Mouse (Mus musculus) layer of hippocampus, adult 2 months (tissue): Measurements from ENCODE around the gene Pmm1. TPM values are rescaled to one million over a fixed set of nuclear protein-coding genes. Genes with fewer than 3 reads are reported as not detected.
"Not testable (repeated sequence)": the region's sequence is repeated elsewhere in the genome, so short reads cannot be mapped to it uniquely, and the experiment has no call there.

Experiments used
- DNase-seq, 2 experiments: peaks; one replicate each; pipeline ENCODE4 v3.0.0; 2022; ENCODE audit warnings: low spot score in 2 of 2
- H3K27ac ChIP-seq: fragments of 200-600 bp; 2 replicates; pipeline ENCODE4 v1.8.1; 2022
- H3K4me3 ChIP-seq: fragments of 200-600 bp; 2 replicates; pipeline ENCODE4 v1.8.1; 2022; ENCODE audit warnings: mild to moderate bottlenecking
- CTCF ChIP-seq: fragments of 200-600 bp; conservative IDR thresholded peaks from 2 replicates; pipeline ENCODE4 v1.8.1; 2022; ENCODE audit warnings: antibody characterized with exemption, mild to moderate bottlenecking, moderate library complexity
- total RNA-seq, 2 experiments: library from RNA; stranded (reverse); gene quantifications; 2 replicates each; pipeline ENCODE4 v1.2.3; 2021

Pmm1 gene
- total RNA-seq, 2 experiments from 2014 or later, result 214 to 224 TPM

GRCm38 (mm10) chr15:81915663-81916062 lies 45.1 kb downstream of the Pmm1 start:
- no peak for DNase-seq
- no peak overlapping the region; the same call in 1 of the 2 replicates for H3K27ac ChIP-seq
- no peak for TF ChIP-seq CTCF
- no peak overlapping the region for H3K4me3 ChIP-seq

DNA sequence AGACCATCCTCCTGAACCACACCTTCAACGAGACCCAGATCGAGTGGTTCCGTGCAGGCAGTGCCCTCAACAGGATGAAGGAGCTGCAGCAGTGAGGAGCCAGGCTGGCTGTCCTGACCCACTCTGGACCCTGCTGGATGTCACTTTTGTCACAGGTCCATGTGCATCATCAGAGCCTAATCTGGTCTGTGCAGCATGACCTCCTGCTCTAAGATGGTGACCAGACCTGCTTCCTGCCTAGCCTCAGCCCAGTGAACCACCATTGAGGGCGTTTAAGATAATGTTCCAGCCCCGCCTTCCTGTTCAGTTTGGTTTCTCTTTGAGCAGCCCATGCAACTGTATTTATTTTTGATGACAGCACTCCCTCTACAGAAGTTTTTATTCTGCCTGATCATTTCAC lies 46.1 kb downstream of the Pmm1 start:
- DNase-seq, result no peak
- no peak for TF ChIP-seq CTCF
- Histone ChIP-seq H3K4me3 (no peak overlapping the region), H3K27ac (no peak overlapping the region)

DNA sequence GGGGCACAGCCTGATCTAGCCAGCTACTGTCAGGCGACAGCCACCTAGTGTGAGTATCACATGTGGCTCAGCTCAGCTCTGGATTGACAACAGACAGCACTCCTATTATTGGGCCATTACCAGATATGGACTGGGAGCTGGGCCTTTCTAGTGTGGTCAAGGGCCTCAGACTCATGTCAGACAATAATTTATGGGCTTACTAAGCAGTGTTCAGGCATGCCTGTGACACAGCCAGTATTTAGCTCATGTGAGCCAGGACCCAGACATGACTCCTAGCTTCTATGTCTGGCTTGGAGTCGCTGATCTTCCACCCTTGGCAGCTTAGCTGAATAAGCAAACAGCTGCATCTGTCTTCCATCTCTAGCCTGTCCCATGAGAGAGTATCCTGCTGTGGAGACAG lies 48.2 kb downstream of the Pmm1 start:
- no peak for TF ChIP-seq CTCF
- DNase-seq, result no peak
- H3K27ac ChIP-seq, result peak overlapping the region; percentile 18; the same call in 1 of the 2 replicates
- no peak overlapping the region for H3K4me3 ChIP-seq

DNA sequence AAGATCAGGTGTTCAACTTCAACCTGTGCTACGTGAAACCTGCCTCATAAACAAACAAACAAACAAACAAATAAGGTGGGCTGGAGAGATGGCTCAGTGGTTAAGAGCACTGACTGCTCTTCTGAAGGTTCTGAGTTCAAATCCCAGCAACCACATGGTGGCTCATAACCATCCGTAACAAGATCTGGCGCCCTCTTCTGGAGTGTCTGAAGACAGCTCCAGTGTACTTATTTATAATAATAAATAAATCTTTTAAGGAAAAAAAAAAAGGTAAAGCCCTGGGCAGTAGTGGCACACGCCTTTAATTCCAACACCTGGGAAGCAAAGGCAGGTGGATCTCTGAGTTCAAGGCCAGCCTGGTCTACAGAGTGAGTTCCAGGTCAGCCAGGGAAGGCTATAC lies 52.0 kb downstream of the Pmm1 start:
- H3K27ac ChIP-seq, H3K4me3 ChIP-seq, DNase-seq: not testable (repeated sequence)
- TF ChIP-seq CTCF, result peak; percentile 70

- Histone ChIP-seq H3K4me3 (no peak overlapping the region), H3K27ac (no peak overlapping the region)
- no peak for TF ChIP-seq CTCF
- no peak for DNase-seq
These were observed 52.8 kb downstream of the Pmm1 start for GRCm38 (mm10) chr15:81907953-81908352.

DNA sequence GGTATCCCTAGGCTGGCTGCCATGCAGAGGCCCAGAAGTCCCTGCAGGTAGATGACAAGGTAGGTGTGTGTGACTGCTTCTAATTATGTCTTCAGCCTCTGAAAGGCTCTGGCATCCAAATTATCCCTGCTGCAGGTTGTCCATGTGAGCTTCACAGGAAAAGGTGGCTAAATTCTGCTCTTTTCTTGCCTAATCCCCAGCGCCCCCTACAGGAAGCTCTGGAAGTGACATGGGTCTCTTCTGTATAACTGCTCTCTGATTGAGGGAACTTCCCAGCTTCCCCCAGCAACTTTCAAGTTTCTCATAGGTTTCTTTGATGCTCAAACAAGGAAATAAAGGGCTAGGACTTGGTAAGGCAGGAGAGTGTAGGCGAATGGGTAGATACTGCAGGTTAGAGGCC lies 55.8 kb downstream of the Pmm1 start:
- TF ChIP-seq CTCF, result peak; percentile 94
- no peak overlapping the region; the same call in 1 of the 2 replicates for H3K27ac ChIP-seq
- DNase-seq, result peak; percentile 41 to 87
- H3K4me3 ChIP-seq, result no peak overlapping the region

Other genes with a start within 250 kb of the Pmm1 start
- gene Zc3h7b, start 215.9 kb downstream of the Pmm1 start, total RNA-seq, result 100 to 1,000 TPM; 140 to 145 TPM
- gene Rangap1, start 215.4 kb downstream of the Pmm1 start, total RNA-seq, result 100 to 1,000 TPM; 149 to 162 TPM
- gene Tef, start 158.5 kb downstream of the Pmm1 start, total RNA-seq, result 100 to 1,000 TPM; 273 to 304 TPM
- 10 to 100 TPM; 28.6 to 38.4 TPM for gene Tob2, start 102.1 kb downstream of the Pmm1 start, total RNA-seq
- 10 to 100 TPM; 33.0 to 36.8 TPM for gene Phf5a, start 89.0 kb downstream of the Pmm1 start, total RNA-seq
- gene Aco2, start 88.6 kb downstream of the Pmm1 start, total RNA-seq, result 100 to 1,000 TPM; 442 to 446 TPM
- gene Polr3h, start 34.7 kb downstream of the Pmm1 start, total RNA-seq, result 10 to 100 TPM; 44.8 to 51.4 TPM
- 10 to 100 TPM; 75.2 to 81.8 TPM for gene Csdc2, start 24.2 kb downstream of the Pmm1 start, total RNA-seq
- not detected for gene 1700029P11Rik, start 19.6 kb upstream of the Pmm1 start, total RNA-seq
- gene Xrcc6, start 26.9 kb upstream of the Pmm1 start, total RNA-seq, result 10 to 100 TPM; 20.6 to 26.3 TPM
- gene Desi1, start 72.9 kb upstream of the Pmm1 start, total RNA-seq, result 100 to 1,000 TPM in 1 of 2 experiments, 10 to 100 TPM in 1; 93.9 to 106 TPM
- 100 to 1,000 TPM; 105 to 111 TPM for gene Snu13, start 86.7 kb upstream of the Pmm1 start, total RNA-seq
- gene 4930407I10Rik, start 98.2 kb upstream of the Pmm1 start, total RNA-seq, result not detected
- gene Mei1, start 109.1 kb upstream of the Pmm1 start, total RNA-seq, result under 1 TPM; 0.26 to 0.44 TPM
- 10 to 100 TPM; 10.2 to 15.4 TPM for gene Ccdc134, start 167.0 kb upstream of the Pmm1 start, total RNA-seq
- 100 to 1,000 TPM; 162 to 165 TPM for gene Srebf2, start 186.3 kb upstream of the Pmm1 start, total RNA-seq